Mouse (Mus musculus) lung, embryonic 16.5 days (tissue): ENCODE measurements at regions not wholly inside any gene's neighbourhood (a gene's known extent, or its start where the extent isn't known, plus 50 kb on each side); places are given as distances from the start of the nearest gene placed in this dataset.

Experiments used
- ATAC-seq: fragments of 200-750 bp; cut with Nextera tagmentation; 2 replicates; pipeline ENCODE4 v1.8.0; 2017; ENCODE audit warnings: low read depth, mild to moderate bottlenecking, moderate library complexity
- H3K27ac ChIP-seq: fragments of 300-500 bp; sonication (generic); 2 replicates; pipeline ENCODE4 v1.5.1; 2014; ENCODE audit warnings: mild to moderate bottlenecking, control low read depth, low read length
- H3K27me3 ChIP-seq: fragments of 300-500 bp; sonication (generic); 2 replicates; pipeline ENCODE4 v1.6.1; 2014; ENCODE audit warnings: low read depth, low read length, mixed read lengths; ENCODE audit not compliant: control insufficient read depth, insufficient read depth
- H3K36me3 ChIP-seq: fragments of 300-500 bp; sonication (generic); 2 replicates; pipeline ENCODE4 v1.6.1; 2014; ENCODE audit warnings: low read length; ENCODE audit not compliant: control insufficient read depth, insufficient read depth
- H3K4me1 ChIP-seq: fragments of 300-500 bp; sonication (generic); replicated peaks from 2 replicates; pipeline ENCODE4 v1.6.1; 2014; ENCODE audit warnings: low read length, mixed read lengths; ENCODE audit not compliant: control insufficient read depth, insufficient read depth
- H3K4me2 ChIP-seq: fragments of 300-500 bp; sonication (generic); 2 replicates; pipeline ENCODE4 v1.6.1; 2014; ENCODE audit warnings: low read depth, low read length, control low read depth
- H3K4me3 ChIP-seq: fragments of 300-500 bp; sonication (generic); 2 replicates; pipeline ENCODE4 v1.5.1; 2014; ENCODE audit warnings: mild to moderate bottlenecking, low read length, control low read depth
- H3K9ac ChIP-seq: fragments of 300-500 bp; sonication (generic); 2 replicates; pipeline ENCODE4 v1.6.1; 2014; ENCODE audit warnings: low read length, control low read depth
- H3K9me3 ChIP-seq: fragments of 300-500 bp; sonication (generic); 2 replicates; pipeline ENCODE4 v1.6.1; 2016; ENCODE audit warnings: low read length; ENCODE audit not compliant: control insufficient read depth
- WGBS: fragments of 180-500 bp; shearing (Covaris S2); extraction: QIAGEN DNeasy Blood & Tissue Kit; methylation state at CpG from one replicate; pipeline ENCODE4 v1.1.7; 2014; 5-methylcytosine and 5-hydroxymethylcytosine counted together

GRCm38 (mm10) chr14:62128918-62129317 is 163.5 kb upstream of the Rnaseh2b start:
- H3K9ac ChIP-seq, result no peak overlapping the region
- peaks cover 4% of the 10 kb centered on the region; the same call in 1 of the 2 replicates for H3K4me1 ChIP-seq
- 86% methylated on average over 6 of the region's 6 CpGs for WGBS
- H3K36me3 ChIP-seq, result no peaks in the 10 kb centered on the region
- ATAC-seq, result no peak
- H3K27ac ChIP-seq, result no peak overlapping the region
- no peak overlapping the region for H3K4me2 ChIP-seq
- H3K9me3 ChIP-seq, result no peaks in the 10 kb centered on the region
- no peak overlapping the region for H3K4me3 ChIP-seq
- H3K27me3 ChIP-seq, result no peaks in the 10 kb centered on the region

- Histone ChIP-seq H3K9me3 (peaks cover 8% of the 10 kb centered on the region), H3K4me3 (no peak overlapping the region), H3K9ac (no peak overlapping the region), H3K36me3 (no peaks in the 10 kb centered on the region), H3K4me1 (peaks cover 4% of the 10 kb centered on the region; the same call in 1 of the 2 replicates), H3K27me3 (no peaks in the 10 kb centered on the region), H3K27ac (peak overlapping the region; percentile 49; the same call in 1 of the 2 replicates), H3K4me2 (no peak overlapping the region)
- ATAC-seq, result peak; percentile 93
- WGBS, result 26% methylated on average over 8 of the region's 8 CpGs
Observed at GRCm38 (mm10) chr14:62132353-62132816, 160.0 kb upstream of the Rnaseh2b start.

GRCm38 (mm10) chr14:62137981-62138380 is 154.4 kb upstream of the Rnaseh2b start:
- ATAC-seq, result no peak
- peaks cover 8% of the 10 kb centered on the region for H3K9me3 ChIP-seq
- no peaks in the 10 kb centered on the region for H3K27me3 ChIP-seq
- 66% methylated on average over 5 of the region's 5 CpGs for WGBS
- no peaks in the 10 kb centered on the region for H3K4me1 ChIP-seq
- H3K4me3 ChIP-seq, result no peak overlapping the region
- H3K27ac ChIP-seq, result no peak overlapping the region
- no peak overlapping the region for H3K4me2 ChIP-seq
- H3K9ac ChIP-seq, result no peak overlapping the region
- no peaks in the 10 kb centered on the region for H3K36me3 ChIP-seq

- no peaks in the 10 kb centered on the region for H3K36me3 ChIP-seq
- H3K4me3 ChIP-seq, result no peak overlapping the region
- peak overlapping the region; percentile 41 for H3K4me2 ChIP-seq
- H3K9me3 ChIP-seq, result no peaks in the 10 kb centered on the region
- peaks cover 5% of the 10 kb centered on the region; the same call in 1 of the 2 replicates for H3K4me1 ChIP-seq
- 39% methylated on average over 17 of the region's 17 CpGs for WGBS
- no peaks in the 10 kb centered on the region; the same call in 1 of the 2 replicates for H3K27me3 ChIP-seq
- no peak overlapping the region for H3K9ac ChIP-seq
- ATAC-seq, result no peak
- H3K27ac ChIP-seq, result no peak overlapping the region
Observed at GRCm38 (mm10) chr14:62144385-62145030, 147.9 kb upstream of the Rnaseh2b start.

- Histone ChIP-seq H3K27ac (no peak overlapping the region), H3K9me3 (no peaks in the 10 kb centered on the region), H3K27me3 (no peaks in the 10 kb centered on the region), H3K36me3 (no peaks in the 10 kb centered on the region), H3K4me3 (no peak overlapping the region), H3K4me1 (0 out of 2 replicates have a peak, but pooled peaks cover under 1% of the 10 kb centered on the region), H3K9ac (no peak overlapping the region), H3K4me2 (no peak overlapping the region)
- WGBS, result 61% methylated on average over 7 of the region's 7 CpGs
- ATAC-seq, result no peak
Observed at GRCm38 (mm10) chr14:62157038-62157716, 135.2 kb upstream of the Rnaseh2b start.

GRCm38 (mm10) chr14:62159690-62160089 is 132.7 kb upstream of the Rnaseh2b start:
- Histone ChIP-seq H3K4me1 (peaks cover 16% of the 10 kb centered on the region; the same call in 1 of the 2 replicates), H3K4me2 (no peak overlapping the region), H3K27me3 (no peaks in the 10 kb centered on the region), H3K4me3 (no peak overlapping the region), H3K9ac (no peak overlapping the region), H3K9me3 (no peaks in the 10 kb centered on the region), H3K27ac (no peak overlapping the region), H3K36me3 (no peaks in the 10 kb centered on the region)
- ATAC-seq, result no peak
- WGBS, result 79% methylated on average over 2 of the region's 2 CpGs

- no peaks in the 10 kb centered on the region for H3K27me3 ChIP-seq
- peak overlapping the region; percentile 66 for H3K27ac ChIP-seq
- H3K9me3 ChIP-seq, result no peaks in the 10 kb centered on the region
- H3K4me2 ChIP-seq, result no peak overlapping the region
- ATAC-seq, result peak; percentile 92
- 35% methylated on average over 12 of the region's 12 CpGs for WGBS
- no peak overlapping the region for H3K9ac ChIP-seq
- no peaks in the 10 kb centered on the region for H3K36me3 ChIP-seq
- H3K4me3 ChIP-seq, result no peak overlapping the region
- H3K4me1 ChIP-seq, result peaks cover 16% of the 10 kb centered on the region; the same call in 1 of the 2 replicates
Observed at GRCm38 (mm10) chr14:62163120-62163796, 129.1 kb upstream of the Rnaseh2b start.

- Histone ChIP-seq H3K27ac (no peak overlapping the region), H3K9me3 (no peaks in the 10 kb centered on the region), H3K4me2 (no peak overlapping the region), H3K9ac (no peak overlapping the region), H3K36me3 (no peaks in the 10 kb centered on the region), H3K27me3 (no peaks in the 10 kb centered on the region), H3K4me1 (peaks cover 16% of the 10 kb centered on the region; the same call in 1 of the 2 replicates), H3K4me3 (no peak overlapping the region)
- no peak for ATAC-seq
- 74% methylated on average over 4 of the region's 4 CpGs for WGBS
Observed at GRCm38 (mm10) chr14:62164918-62165317, 127.5 kb upstream of the Rnaseh2b start.

- Histone ChIP-seq H3K4me1 (peaks cover 16% of the 10 kb centered on the region; the same call in 1 of the 2 replicates), H3K4me2 (no peak overlapping the region), H3K9me3 (no peaks in the 10 kb centered on the region), H3K36me3 (no peaks in the 10 kb centered on the region), H3K27me3 (no peaks in the 10 kb centered on the region), H3K27ac (no peak overlapping the region), H3K4me3 (no peak overlapping the region), H3K9ac (no peak overlapping the region)
- no peak for ATAC-seq
- 73% methylated on average over 1 of the region's 1 CpGs for WGBS
Observed at GRCm38 (mm10) chr14:62166006-62166405, 126.4 kb upstream of the Rnaseh2b start.
